Mouse (Mus musculus) lung, postnatal 4 days (tissue): ENCODE results near the gene Cdc42ep4.

Experiments
- DNase-seq, 2 experiments: peaks; one replicate each; pipeline ENCODE4 v3.0.0; 2021

Cdc42ep4 gene

GRCm38 (mm10) chr11:113681979-113682378, 69.7 kb downstream of the Cdc42ep4 start:
- no peak for DNase-seq

GRCm38 (mm10) chr11:113680954-113681353, 70.7 kb downstream of the Cdc42ep4 start:
- no peak for DNase-seq

GRCm38 (mm10) chr11:113678373-113678772, 73.3 kb downstream of the Cdc42ep4 start:
- DNase-seq = peak in 1 of 2 experiments; percentile 31

GRCm38 (mm10) chr11:113677378-113677777, 74.3 kb downstream of the Cdc42ep4 start:
- no peak for DNase-seq
